Mouse (Mus musculus): Measurements from ENCODE around the gene Vipr1. TPM values are rescaled to one million over a fixed set of nuclear protein-coding genes. Genes with fewer than 3 reads are reported as not detected.

Vipr1 gene
- polyA plus RNA-seq, 3 experiments from 2014 or later: 0.98 to 2.4 (median 1.8) TPM

GRCm38 (mm10) chr9:121681191-121681590 lies 38.7 kb downstream of the Vipr1 start:
- no peak for ATAC-seq

GRCm38 (mm10) chr9:121682037-121682680 lies 39.6 kb downstream of the Vipr1 start:
- peak; percentile 90 for ATAC-seq

GRCm38 (mm10) chr9:121684702-121685101 lies 42.2 kb downstream of the Vipr1 start:
- ATAC-seq: no peak

GRCm38 (mm10) chr9:121690200-121690651 lies 47.7 kb downstream of the Vipr1 start:
- ATAC-seq: no peak

- ATAC-seq: no peak
These were observed 48.2 kb downstream of the Vipr1 start for GRCm38 (mm10) chr9:121690734-121691133.

- no peak for ATAC-seq
These were observed 52.2 kb downstream of the Vipr1 start for GRCm38 (mm10) chr9:121694736-121695135.

GRCm38 (mm10) chr9:121696626-121697025 lies 54.1 kb downstream of the Vipr1 start:
- no peak for ATAC-seq

- ATAC-seq: no peak
These were observed 54.9 kb downstream of the Vipr1 start for GRCm38 (mm10) chr9:121697150-121698049.

GRCm38 (mm10) chr9:121704261-121704645 lies 61.7 kb downstream of the Vipr1 start:
- ATAC-seq: no peak

- ATAC-seq: peak; percentile 81
These were observed 62.4 kb downstream of the Vipr1 start, which contains the start of gene Sec22c for GRCm38 (mm10) chr9:121704646-121705625. Gene Sec22c, minus strand, starts transcription at chr9:121705490.

- ATAC-seq: no peak
These were observed 63.6 kb downstream of the Vipr1 start for GRCm38 (mm10) chr9:121706029-121706675.

- ATAC-seq: no peak
These were observed 65.3 kb downstream of the Vipr1 start for GRCm38 (mm10) chr9:121707801-121708200.

- ATAC-seq: no peak
These were observed 66.3 kb downstream of the Vipr1 start for GRCm38 (mm10) chr9:121708506-121709486.

GRCm38 (mm10) chr9:121709898-121710583 lies 67.5 kb downstream of the Vipr1 start, which contains the start of gene Ss18l2:
Gene Ss18l2, plus strand, starts transcription at chr9:121710329.
- peak; percentile 94 for ATAC-seq

GRCm38 (mm10) chr9:121710584-121710975 lies 68.1 kb downstream of the Vipr1 start:
- ATAC-seq: peak; percentile 19

- no peak for ATAC-seq
These were observed 74.5 kb downstream of the Vipr1 start for GRCm38 (mm10) chr9:121717048-121717447.

GRCm38 (mm10) chr9:121718070-121718705 lies 75.7 kb downstream of the Vipr1 start:
- peak; percentile 32 for ATAC-seq

- ATAC-seq: peak; percentile 89
These were observed 76.3 kb downstream of the Vipr1 start, which contains the start of gene Nktr for GRCm38 (mm10) chr9:121718792-121719318. Gene Nktr, plus strand, starts transcription at chr9:121719169.
